Comparison of ENCODE assay signal across 12 mouse cellular contexts in the genomic region with DNA sequence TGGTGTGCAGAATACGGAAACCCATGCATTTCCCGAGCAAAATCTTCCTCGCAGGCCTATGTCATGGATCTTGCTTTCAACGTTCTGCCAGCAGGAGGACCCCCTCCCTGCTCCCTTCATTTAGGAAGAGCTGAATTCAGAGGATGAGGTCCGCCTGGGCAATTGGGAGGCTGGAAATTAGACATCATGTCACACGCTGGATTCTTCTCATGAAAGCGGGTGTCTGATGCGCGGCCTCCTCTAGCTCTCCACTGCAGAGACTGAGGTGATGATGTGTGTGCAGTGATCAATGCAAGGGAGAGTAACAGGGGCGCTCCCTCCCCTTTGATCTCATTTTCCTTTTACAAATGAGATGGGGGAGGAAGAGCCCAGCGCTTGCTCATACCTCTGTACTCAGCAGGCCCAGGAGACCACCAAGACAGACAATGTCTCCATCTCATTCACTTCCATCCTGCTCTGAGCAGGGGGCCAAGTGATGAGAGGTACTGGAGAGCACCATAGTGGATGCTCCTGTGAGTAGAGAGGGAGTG.
A peak's percentile ranks its signal among the peaks of the same experiment; 100 is the strongest.
DNase-seq lines count a peak whose midpoint lies in the region; ATAC-seq lines count a peak whose summit lies in the region.
"Had no signal": no experiment of that assay in that cellular context is flagged by ENCODE, and none has a peak within 500 bp of the region (broad histone marks: within the 10 kb centered on the region; RNA-seq: fewer than 3 reads in every experiment).

No protein-coding gene starts in this region.

- H3K27ac ChIP-seq in heart, embryonic 11.5 days (ENCODE audit: low read depth, low read length) = no peak overlapping the region
- peak overlapping the region; percentile 22; the same call in 1 of the 2 replicates for H3K27ac ChIP-seq in forebrain, embryonic 13.5 days
- peak overlapping the region; percentile 30; the same call in 1 of the 2 replicates for H3K27ac ChIP-seq in midbrain, embryonic 12.5 days (replicated peaks)

- intact Hi-C loops in heart, postnatal 36 days (cut with DNase I) = no loop called here

- DNase-seq in heart, postnatal 36 days = no peak
- peak; percentile 8 for DNase-seq in ES-CJ7 (ENCODE audit: low read depth, low spot score)
- DNase-seq in ovary, adult 18-20 months (ENCODE audit: low spot score) = no peak
- DNase-seq in testis, postnatal 10 days (ENCODE audit: low spot score) = no peak
- DNase-seq: cerebellum, adult 9-10 months; gastrocnemius, postnatal 36 days; lung, postnatal 36 days had no signal

- H3K27me3 ChIP-seq in heart, embryonic 11.5 days (ENCODE audit: control insufficient read depth, insufficient read depth, low read length) = no peaks in the 10 kb centered on the region
- no peaks in the 10 kb centered on the region for H3K27me3 ChIP-seq in forebrain, embryonic 13.5 days
- H3K27me3 ChIP-seq in midbrain, embryonic 12.5 days = no peaks in the 10 kb centered on the region

- peaks cover 7% of the 10 kb centered on the region; the same call in 1 of the 2 replicates for H3K4me1 ChIP-seq in heart, embryonic 11.5 days (ENCODE audit: control insufficient read depth, insufficient read depth, low read length)
- H3K4me1 ChIP-seq in forebrain, embryonic 13.5 days = peaks cover 14% of the 10 kb centered on the region
- H3K4me1 ChIP-seq in midbrain, embryonic 12.5 days = peaks cover 7% of the 10 kb centered on the region; the same call in 1 of the 2 replicates

- no peak overlapping the region for H3K9ac ChIP-seq in heart, embryonic 11.5 days (ENCODE audit: low read depth, low read length)
- H3K9ac ChIP-seq in forebrain, embryonic 13.5 days = peak overlapping the region; percentile 37; the same call in 1 of the 2 replicates
- H3K9ac ChIP-seq in midbrain, embryonic 12.5 days (replicated peaks) = no peak overlapping the region

- H3K4me2 ChIP-seq in heart, embryonic 11.5 days = peak overlapping the region; percentile 25
- peak overlapping the region; percentile 20; the same call in 1 of the 2 replicates for H3K4me2 ChIP-seq in forebrain, embryonic 13.5 days
- no peak overlapping the region for H3K4me2 ChIP-seq in midbrain, embryonic 12.5 days (replicated peaks)

- H3K4me3 ChIP-seq in heart, embryonic 11.5 days (ENCODE audit: low read depth, low read length) = no peak overlapping the region
- no peak overlapping the region for H3K4me3 ChIP-seq in forebrain, embryonic 13.5 days
- H3K4me3 ChIP-seq in midbrain, embryonic 12.5 days = no peak overlapping the region
- H3K4me3 ChIP-seq: erythroblast, embryonic 14.5 days had no signal

- H3K36me3 ChIP-seq in heart, embryonic 11.5 days (ENCODE audit: control insufficient read depth, insufficient read depth, low read length) = no peaks in the 10 kb centered on the region
- no peaks in the 10 kb centered on the region for H3K36me3 ChIP-seq in forebrain, embryonic 13.5 days (ENCODE audit: poor library complexity, severe bottlenecking)
- no peaks in the 10 kb centered on the region for H3K36me3 ChIP-seq in midbrain, embryonic 12.5 days

- no peaks in the 10 kb centered on the region for H3K9me3 ChIP-seq in heart, embryonic 11.5 days (replicated peaks; ENCODE audit: control insufficient read depth, low read length)
- no peaks in the 10 kb centered on the region for H3K9me3 ChIP-seq in forebrain, embryonic 13.5 days (replicated peaks)
- H3K9me3 ChIP-seq in midbrain, embryonic 12.5 days = no peaks in the 10 kb centered on the region

- 25% methylated on average over 11 of the region's 11 CpGs for WGBS in heart, embryonic 11.5 days (ENCODE audit: insufficient replicate concordance)
- 29% methylated on average over 11 of the region's 11 CpGs for WGBS in forebrain, embryonic 13.5 days
- WGBS in midbrain, embryonic 12.5 days = 34% methylated on average over 11 of the region's 11 CpGs

- ATAC-seq in heart, embryonic 11.5 days (replicated peaks; ENCODE audit: insufficient number of reproducible peaks, low FRiP score, low TSS enrichment) = no peak
- peak; percentile 85 for ATAC-seq in forebrain, embryonic 13.5 days
- ATAC-seq in midbrain, embryonic 12.5 days (ENCODE audit: low FRiP score, low read depth) = peak; percentile 58
- ATAC-seq in cerebellum, adult (ENCODE audit: insufficient number of reproducible peaks, low FRiP score, low TSS enrichment) = no peak

Comparison
In these comparisons a context has a peak if more than half of its experiments do, and no peak if none do; other contexts are left out.
1. ATAC-seq: peak in forebrain, embryonic 13.5 days (single experiment) and midbrain, embryonic 12.5 days (single experiment); none in heart, embryonic 11.5 days (single experiment) and cerebellum, adult (single experiment).